Mouse (Mus musculus) layer of hippocampus, adult 2 months (tissue): ENCODE results near the gene Mum1. TPM values are rescaled to one million over a fixed set of nuclear protein-coding genes. Genes with fewer than 3 reads are reported as not detected.
A peak's percentile ranks its signal among the peaks of the same experiment; 100 is the strongest.
"Not testable (repeated sequence)": the region's sequence is repeated elsewhere in the genome, so short reads cannot be mapped to it uniquely, and the experiment has no call there.

ENCODE experiments used
- DNase-seq, 2 experiments: peaks; one replicate each; pipeline ENCODE4 v3.0.0; 2022; ENCODE audit warnings: low spot score in 2 of 2
- H3K27ac ChIP-seq: fragments of 200-600 bp; 2 replicates; pipeline ENCODE4 v1.8.1; 2022
- H3K4me3 ChIP-seq: fragments of 200-600 bp; 2 replicates; pipeline ENCODE4 v1.8.1; 2022; ENCODE audit warnings: mild to moderate bottlenecking
- CTCF ChIP-seq: fragments of 200-600 bp; conservative IDR thresholded peaks from 2 replicates; pipeline ENCODE4 v1.8.1; 2022; ENCODE audit warnings: antibody characterized with exemption, mild to moderate bottlenecking, moderate library complexity
- total RNA-seq, 2 experiments: library from RNA; stranded (reverse); gene quantifications; 2 replicates each; pipeline ENCODE4 v1.2.3; 2021

The Mum1 gene
- total RNA-seq, 2 experiments from 2014 or later = 41.4 to 49.6 TPM

DNA sequence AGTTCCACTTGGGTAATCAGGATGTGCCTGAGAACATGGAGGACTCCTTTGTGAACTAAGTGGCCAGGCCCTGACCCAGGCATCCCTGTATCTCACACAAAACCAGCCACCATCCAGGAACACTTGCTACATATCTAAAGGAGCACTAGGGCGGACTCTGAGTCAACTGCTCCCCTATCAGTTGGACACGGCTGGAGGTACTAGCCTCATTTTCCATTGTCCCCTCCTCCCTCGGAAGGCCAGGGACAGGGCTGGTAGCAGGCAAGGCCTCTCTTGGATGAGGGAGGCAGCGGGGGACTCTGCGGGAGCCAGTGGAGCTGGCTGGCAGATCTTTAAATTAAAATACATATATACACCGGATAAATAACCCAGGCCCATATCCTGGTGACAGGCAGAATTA is 32.3 kb upstream of the Mum1 start:
- no peak overlapping the region for H3K4me3 ChIP-seq
- H3K27ac ChIP-seq = no peak overlapping the region
- TF ChIP-seq CTCF = no peak
- no peak for DNase-seq

GRCm38 (mm10) chr10:80194441-80194840 is 31.8 kb upstream of the Mum1 start:
- no peak overlapping the region for H3K27ac ChIP-seq
- no peak overlapping the region for H3K4me3 ChIP-seq
- no peak for TF ChIP-seq CTCF
- no peak for DNase-seq

- no peak overlapping the region for H3K27ac ChIP-seq
- TF ChIP-seq CTCF = no peak
Observed at GRCm38 (mm10) chr10:80196167-80196566, 30.1 kb upstream of the Mum1 start.

GRCm38 (mm10) chr10:80196778-80197581 is 29.3 kb upstream of the Mum1 start:
- no peak overlapping the region for H3K27ac ChIP-seq
- no peak for DNase-seq
- no peak for TF ChIP-seq CTCF
- H3K4me3 ChIP-seq = no peak overlapping the region

More at GRCm38 (mm10) chr10:80196167-80196566, 30.1 kb upstream of the Mum1 start:
- DNase-seq = no peak
- H3K4me3 ChIP-seq = no peak overlapping the region

DNA sequence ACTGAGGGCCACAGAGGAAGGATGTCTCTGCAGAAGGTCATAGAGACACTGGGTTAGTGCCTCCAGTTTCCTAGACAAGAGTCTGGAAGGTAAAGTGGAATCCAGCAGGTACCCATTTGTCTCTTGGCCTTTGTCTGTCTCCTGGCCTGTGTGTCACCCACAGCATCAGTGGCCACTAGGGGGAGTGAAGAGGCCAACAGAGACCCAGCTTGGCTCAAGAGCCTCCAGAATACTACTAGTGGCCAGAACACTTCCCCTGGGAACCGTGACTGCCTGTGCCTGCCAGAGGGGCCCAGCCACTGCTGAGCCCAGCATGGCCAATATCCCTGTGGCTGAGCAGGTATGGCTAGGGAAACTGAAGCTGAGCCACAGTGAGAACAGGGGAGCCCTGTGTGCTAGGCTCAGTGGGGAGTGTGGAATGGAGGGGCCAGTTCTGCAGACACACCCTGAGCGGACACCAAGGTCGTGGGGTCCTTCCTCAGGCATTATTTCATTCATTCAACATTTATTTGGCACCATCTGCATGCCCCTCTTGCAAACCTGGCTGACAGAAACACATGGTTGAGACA is 26.7 kb upstream of the Mum1 start:
- Histone ChIP-seq H3K4me3 (no peak overlapping the region), H3K27ac (no peak overlapping the region)
- DNase-seq = peak; percentile 77 to 82
- TF ChIP-seq CTCF = peak; percentile 97

GRCm38 (mm10) chr10:80200485-80200884 is 25.7 kb upstream of the Mum1 start:
- DNase-seq = no peak
- no peak overlapping the region for H3K4me3 ChIP-seq
- no peak for TF ChIP-seq CTCF

DNA sequence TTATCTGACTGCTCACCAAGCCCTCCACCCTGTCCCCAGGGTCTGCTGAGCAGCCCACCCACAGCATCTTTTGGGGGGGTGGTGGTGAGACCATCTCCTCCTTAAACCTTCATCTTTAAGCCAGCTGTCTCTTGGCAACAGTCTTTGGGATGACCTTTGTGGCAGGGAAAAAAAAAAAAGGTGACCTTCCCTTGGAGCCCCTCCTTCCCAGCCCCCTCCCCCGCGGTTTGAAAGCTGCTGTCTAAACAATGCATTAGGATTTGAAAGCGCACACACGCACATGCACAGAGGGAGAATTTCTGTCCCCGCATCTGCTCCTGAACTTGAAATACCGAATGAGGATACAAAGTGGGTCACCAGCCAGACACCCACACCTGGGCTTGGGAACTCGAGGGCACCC is 22.2 kb upstream of the Mum1 start:
- H3K27ac ChIP-seq = no peak overlapping the region
- no peak for DNase-seq

More at GRCm38 (mm10) chr10:80200485-80200884, 25.7 kb upstream of the Mum1 start:
- H3K27ac ChIP-seq = no peak overlapping the region

DNA sequence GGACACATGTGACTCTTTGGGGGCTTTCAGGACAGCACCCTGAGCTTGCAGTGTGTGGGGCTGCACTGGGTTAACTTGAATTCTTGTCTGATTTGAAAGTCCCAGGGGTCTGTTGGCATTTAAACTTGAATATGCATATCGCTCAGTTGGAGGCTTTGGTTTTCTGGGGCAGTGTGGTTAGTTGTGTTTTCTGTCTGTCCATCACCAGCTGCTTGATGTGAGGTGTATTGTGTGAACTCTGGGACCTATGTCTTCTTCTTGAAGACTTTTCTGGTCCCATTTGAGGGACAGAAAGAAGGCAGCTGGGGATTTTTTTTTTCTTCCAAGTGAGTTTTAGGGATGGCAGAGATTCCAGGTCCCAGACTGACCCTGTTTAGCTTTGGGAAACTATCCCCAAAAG is 19.0 kb upstream of the Mum1 start:
- H3K27ac ChIP-seq = no peak overlapping the region
- H3K4me3 ChIP-seq = no peak overlapping the region
- TF ChIP-seq CTCF = no peak
- no peak for DNase-seq

More for the DNA sequence above, 22.2 kb upstream of the Mum1 start:
- H3K4me3 ChIP-seq = no peak overlapping the region
- no peak for TF ChIP-seq CTCF

GRCm38 (mm10) chr10:80207676-80208075 is 18.6 kb upstream of the Mum1 start:
- Histone ChIP-seq H3K27ac (no peak overlapping the region), H3K4me3 (no peak overlapping the region)
- DNase-seq = no peak
- TF ChIP-seq CTCF = no peak

DNA sequence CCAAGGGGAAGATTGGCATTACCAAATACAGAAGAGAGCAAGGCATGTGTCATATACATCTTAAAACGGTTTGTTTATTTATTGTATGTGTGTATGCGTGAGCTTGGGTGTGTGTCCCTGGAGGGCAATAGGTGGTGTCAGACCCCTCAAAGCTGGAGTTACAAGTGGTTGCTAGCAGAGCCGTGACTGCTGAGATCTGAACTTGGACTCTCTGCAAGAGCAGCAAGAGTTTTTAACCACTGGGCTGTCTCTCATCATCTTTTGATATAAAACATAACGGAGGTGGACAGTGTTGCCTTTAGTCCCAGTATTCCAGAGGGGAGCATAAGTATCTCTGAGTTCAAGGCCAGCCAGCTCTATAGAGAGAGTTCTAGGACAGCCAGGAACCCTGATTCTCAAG is 18.0 kb upstream of the Mum1 start:
- no peak for DNase-seq
- no peak overlapping the region for H3K27ac ChIP-seq
- TF ChIP-seq CTCF = no peak
- no peak overlapping the region for H3K4me3 ChIP-seq

DNA sequence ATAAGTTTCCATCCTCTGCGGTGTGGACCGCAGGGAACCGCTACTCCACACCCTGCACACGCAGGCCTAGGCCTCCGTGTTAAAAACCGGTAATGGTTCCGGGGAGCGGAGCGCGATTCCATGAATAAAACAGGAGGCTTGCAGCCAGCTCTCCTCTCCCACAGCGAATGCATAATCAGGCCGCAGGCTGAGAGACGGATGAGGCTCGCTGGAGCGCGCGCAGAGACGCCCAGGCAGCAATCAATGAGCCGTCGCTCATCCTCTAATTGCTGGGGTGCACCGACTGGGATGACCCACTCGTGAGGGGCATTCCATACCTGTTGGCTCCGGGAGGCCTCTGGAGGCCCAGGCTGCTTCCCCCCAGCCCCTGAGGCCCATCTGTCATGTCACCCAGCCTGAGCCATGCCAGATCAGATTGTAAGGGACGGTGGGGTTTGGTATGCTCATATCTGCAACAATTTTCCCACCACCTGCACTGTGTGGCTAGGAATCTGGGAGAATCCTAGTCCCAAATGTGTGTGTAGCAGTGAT is 17.3 kb upstream of the Mum1 start:
- TF ChIP-seq CTCF = no peak

DNA sequence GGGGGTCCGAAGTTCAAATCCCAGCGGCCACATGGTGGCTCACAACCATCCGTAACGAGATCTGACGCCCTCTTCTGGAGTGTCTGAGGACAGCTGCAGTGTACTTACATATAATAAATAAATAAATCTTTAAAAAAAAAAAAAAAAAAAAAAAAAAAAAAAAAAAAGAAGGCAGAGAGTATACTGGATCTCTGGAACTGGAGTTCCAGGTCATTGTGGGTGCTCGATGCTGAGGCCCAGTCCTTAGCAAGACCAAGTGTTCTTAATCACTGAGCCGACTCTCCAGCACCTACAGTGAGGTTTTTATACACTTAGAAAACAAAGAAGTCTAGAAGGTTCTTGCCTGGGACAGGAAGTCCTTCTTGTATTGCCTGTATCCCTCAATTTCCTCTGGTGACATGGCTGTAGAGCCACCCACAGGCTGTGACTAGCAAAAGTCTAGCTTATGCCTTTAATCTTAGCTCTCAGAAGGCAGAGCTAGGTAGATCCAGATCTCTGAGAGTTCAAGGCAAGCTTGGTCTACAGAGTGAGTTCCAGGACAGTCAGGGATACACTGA is 14.6 kb upstream of the Mum1 start:
- not testable (repeated sequence) for H3K27ac ChIP-seq, DNase-seq, H3K4me3 ChIP-seq

More for the DNA sequence above, 17.3 kb upstream of the Mum1 start:
- H3K4me3 ChIP-seq = peak overlapping the region; percentile 4; the same call in 1 of the 2 replicates
- peak in 1 of 2 experiments; percentile 33 for DNase-seq
- H3K27ac ChIP-seq = peak overlapping the region; percentile 82

DNA sequence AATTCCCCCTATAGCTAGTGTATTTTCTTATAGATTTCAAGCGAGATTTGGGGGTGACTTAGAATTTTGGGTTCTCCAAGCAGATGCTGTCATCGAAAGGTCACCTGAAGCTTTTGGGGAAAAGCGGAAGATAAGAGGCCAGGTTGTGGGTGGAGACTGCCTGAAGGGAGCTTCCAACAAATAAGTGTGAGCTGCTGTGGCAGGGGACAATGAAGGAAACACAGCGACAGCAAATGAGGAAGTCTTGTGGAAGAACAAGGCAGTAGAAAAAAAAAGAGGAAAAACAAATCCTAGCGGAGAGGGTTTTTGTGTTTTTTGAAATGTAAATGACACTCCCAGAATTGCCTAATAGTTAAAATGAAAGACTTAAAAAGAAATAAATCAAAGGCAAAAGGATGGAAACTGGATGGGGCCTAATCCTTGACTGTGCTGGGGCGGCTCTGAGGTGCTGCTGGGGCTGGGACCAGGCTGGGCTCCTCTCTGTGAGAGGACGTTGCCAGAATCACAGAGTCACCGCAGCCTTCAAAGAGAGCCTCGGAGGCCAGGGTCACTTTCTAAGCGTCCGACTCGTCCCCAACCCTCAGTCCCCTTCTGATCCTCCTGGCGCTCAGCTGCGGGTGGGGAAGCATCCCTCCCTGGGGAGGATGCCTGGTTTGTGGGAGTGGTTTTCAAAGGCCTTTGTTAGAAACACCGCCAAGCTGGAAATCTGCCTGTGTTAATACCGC is 11.0 kb upstream of the Mum1 start:
- no peak for DNase-seq
- H3K27ac ChIP-seq = no peak overlapping the region
- TF ChIP-seq CTCF = no peak
- no peak overlapping the region for H3K4me3 ChIP-seq
